Mouse (Mus musculus) CH12.LX (cell line): ENCODE results near the gene Cdc37. TPM values are rescaled to one million over a fixed set of nuclear protein-coding genes. Genes with fewer than 3 reads are reported as not detected.

Experiments
- DNase-seq: peaks from one replicate; pipeline ENCODE4 v3.0.0-alpha.2; 2013; ENCODE audit errors: extremely low read depth
- H3K27ac ChIP-seq: 2 replicates; pipeline ENCODE4 v1.5.1; 2012; ENCODE audit warnings: low read depth, mild to moderate bottlenecking, control low read depth, moderate library complexity; ENCODE audit not compliant: insufficient read depth
- H3K27me3 ChIP-seq: replicated peaks from 2 replicates; pipeline ENCODE3; 2012; ENCODE audit warnings: inconsistent platforms
- H3K36me3 ChIP-seq, 2 experiments: replicated peaks in 1 of 2; 2 replicates each; pipeline versions ENCODE3 to v1.6.1; 2012; ENCODE audit warnings: inconsistent platforms in 1 of 2, low read length in 1 of 2, mild to moderate bottlenecking in 1 of 2, mixed read lengths in 1 of 2, moderate library complexity in 1 of 2; ENCODE audit not compliant: control insufficient read depth in 1 of 2, insufficient read depth in 1 of 2
- H3K4me1 ChIP-seq, 2 experiments: 2 replicates each; pipeline ENCODE4 v1.6.1; 2012; ENCODE audit warnings: inconsistent platforms in 1 of 2, moderate library complexity in 1 of 2; ENCODE audit not compliant: insufficient read depth in 2 of 2, control insufficient read depth in 1 of 2
- H3K4me2 ChIP-seq: 2 replicates; pipeline ENCODE4 v1.6.1; 2012; ENCODE audit warnings: low read depth, mild to moderate bottlenecking, control low read depth; ENCODE audit not compliant: poor library complexity, insufficient read depth, severe bottlenecking
- H3K4me3 ChIP-seq, 3 experiments: fragments of 150-350 bp in 1 of 3; sonication (generic) in 1 of 3; replicated peaks in 1 of 3; 2 replicates each; pipeline versions ENCODE3 to v1.5.1; 2011 to 2012; ENCODE audit warnings: low read depth in 2 of 3, low read length in 2 of 3, mild to moderate bottlenecking in 2 of 3, moderate library complexity in 2 of 3, control low read depth in 1 of 3, improper control_type of control experiment in 1 of 3, inconsistent platforms in 1 of 3, mixed read lengths in 1 of 3; ENCODE audit not compliant: poor library complexity in 1 of 3
- H3K79me2 ChIP-seq: replicated peaks from 2 replicates; pipeline ENCODE4 v1.6.1; 2012; ENCODE audit warnings: mild to moderate bottlenecking, moderate library complexity; ENCODE audit not compliant: control insufficient read depth, poor library complexity, insufficient read depth, severe bottlenecking; ENCODE audit errors: extremely low read depth
- H3K9ac ChIP-seq: 2 replicates; pipeline ENCODE4 v1.6.1; 2012; ENCODE audit warnings: low read depth, mild to moderate bottlenecking, control low read depth, moderate library complexity; ENCODE audit not compliant: insufficient read depth
- H3K9me3 ChIP-seq: replicated peaks from 2 replicates; pipeline ENCODE3; 2012; ENCODE audit warnings: low read length, inconsistent platforms, mixed read lengths
- CHD1 ChIP-seq: IDR thresholded peaks from 2 replicates; pipeline ENCODE4 v1.6.1; 2012; ENCODE audit warnings: low read depth, low read length, improper control_type of control experiment, inconsistent platforms
- CHD2 ChIP-seq: IDR thresholded peaks from 2 replicates; pipeline ENCODE4 v1.6.1; 2011; ENCODE audit warnings: low read length, improper control_type of control experiment
- ELF1 ChIP-seq: IDR thresholded peaks from 2 replicates; pipeline ENCODE4 v1.6.1; 2014; ENCODE audit warnings: low read depth, mild to moderate bottlenecking, inconsistent platforms, low read length, improper control_type of control experiment
- EP300 ChIP-seq: IDR thresholded peaks from 2 replicates; pipeline ENCODE4 v1.6.1; 2011; ENCODE audit warnings: low read length, improper control_type of control experiment
- GABPA ChIP-seq: IDR thresholded peaks from 2 replicates; pipeline ENCODE4 v1.6.1; 2012; ENCODE audit warnings: low read depth, low read length, improper control_type of control experiment, inconsistent platforms; ENCODE audit not compliant: insufficient replicate concordance
- JUN ChIP-seq: IDR thresholded peaks from 2 replicates; pipeline ENCODE4 v1.6.1; 2011; ENCODE audit warnings: low read depth, mild to moderate bottlenecking, low read length, improper control_type of control experiment, moderate library complexity; ENCODE audit not compliant: insufficient read depth
- JUND ChIP-seq: conservative IDR thresholded peaks from 2 replicates; pipeline ENCODE4 v1.6.1; 2011; ENCODE audit warnings: low read depth, low read length, improper control_type of control experiment
- KAT2A ChIP-seq: IDR thresholded peaks from 2 replicates; pipeline ENCODE4 v1.6.1; 2012; ENCODE audit warnings: low read length, improper control_type of control experiment, inconsistent platforms; ENCODE audit not compliant: insufficient replicate concordance
- MAFK ChIP-seq: IDR thresholded peaks from 2 replicates; pipeline ENCODE4 v1.6.1; 2011; ENCODE audit warnings: low read length, improper control_type of control experiment; ENCODE audit not compliant: insufficient replicate concordance
- MAZ ChIP-seq: IDR thresholded peaks from 2 replicates; pipeline ENCODE4 v1.6.1; 2012; ENCODE audit warnings: low read depth, mild to moderate bottlenecking, inconsistent platforms, low read length, improper control_type of control experiment, moderate library complexity
- MXI1 ChIP-seq: IDR thresholded peaks from 2 replicates; pipeline ENCODE4 v1.6.1; 2011; ENCODE audit warnings: mild to moderate bottlenecking, low read depth, low read length, improper control_type of control experiment
- MYC ChIP-seq: IDR thresholded peaks from 2 replicates; pipeline ENCODE4 v1.6.1; 2011; ENCODE audit warnings: low read depth, mild to moderate bottlenecking, improper control_type of control experiment, low read length
- PAX5 ChIP-seq: IDR thresholded peaks from 2 replicates; pipeline ENCODE4 v1.6.1; 2012; ENCODE audit warnings: low read length, inconsistent platforms, mixed read lengths
- POLR2A ChIP-seq: IDR thresholded peaks from 2 replicates; pipeline ENCODE4 v1.6.1; 2011; ENCODE audit warnings: low read depth, mild to moderate bottlenecking, improper control_type of control experiment, low read length
- POLR2AphosphoS2 ChIP-seq: IDR thresholded peaks from 2 replicates; pipeline ENCODE4 v1.6.1; 2011; ENCODE audit warnings: low read depth, low read length, improper control_type of control experiment
- RAD21 ChIP-seq: IDR thresholded peaks from 2 replicates; pipeline ENCODE4 v1.6.1; 2011; ENCODE audit warnings: low read depth, mild to moderate bottlenecking, low read length, improper control_type of control experiment, moderate library complexity
- RCOR1 ChIP-seq: conservative IDR thresholded peaks from 2 replicates; pipeline ENCODE4 v1.6.1; 2012; ENCODE audit warnings: low read depth, mild to moderate bottlenecking, inconsistent platforms, low read length, improper control_type of control experiment
- SIN3A ChIP-seq: IDR thresholded peaks from 2 replicates; pipeline ENCODE4 v1.6.1; 2012; ENCODE audit warnings: low read length, improper control_type of control experiment, inconsistent platforms
- TBP ChIP-seq: conservative IDR thresholded peaks from 2 replicates; pipeline ENCODE4 v1.6.1; 2011; ENCODE audit warnings: low read depth, low read length, improper control_type of control experiment
- UBTF ChIP-seq: IDR thresholded peaks from 2 replicates; pipeline ENCODE4 v1.6.1; 2012; ENCODE audit warnings: low read depth, mild to moderate bottlenecking, inconsistent platforms, low read length, improper control_type of control experiment, moderate library complexity
- ZNF384 ChIP-seq: IDR thresholded peaks from 2 replicates; pipeline ENCODE4 v1.6.1; 2012; ENCODE audit warnings: low read depth, low read length, improper control_type of control experiment, inconsistent platforms
- dilution Hi-C: fragments of 300-500 bp; cut with MboI; formaldehyde crosslinking; loops from 2 replicates; pipeline ENCODE4 v1.14.3; 2020; ENCODE audit warnings: low sequenced_read_pairs; ENCODE audit not compliant: extremely low pct_unique_long_range_greater_than_20kb, extremely low pct_ligation_motif_present
- in situ Hi-C: fragments of 300-500 bp; cut with MboI; formaldehyde crosslinking; loops from 3 replicates; pipeline ENCODE4 v1.14.3; 2019; ENCODE audit warnings: low sequenced_read_pairs, low pct_ligation_motif_present, low pct_unique_long_range_greater_than_20kb, mixed read lengths
- polyA plus RNA-seq: library from polyadenylated mRNA; unstranded; fragments of >175 nt; gene quantifications from 2 replicates; pipeline ENCODE4 v1.2.1, GENCODE M21; 2012; ENCODE audit warnings: low read depth; ENCODE audit not compliant: insufficient read length
- total RNA-seq, 2 experiments: library from RNA; depleted of rRNA; stranded (reverse); fragments of 300-350 nt in 1 of 2; fragments of >200 nt in 1 of 2; gene quantifications; 2 replicates each; pipeline ENCODE4 v1.2.3; 2012 to 2014

Gene Cdc37
- total and polyA plus RNA-seq, 3 experiments = 87.2 to 447 (median 230) TPM

DNA sequence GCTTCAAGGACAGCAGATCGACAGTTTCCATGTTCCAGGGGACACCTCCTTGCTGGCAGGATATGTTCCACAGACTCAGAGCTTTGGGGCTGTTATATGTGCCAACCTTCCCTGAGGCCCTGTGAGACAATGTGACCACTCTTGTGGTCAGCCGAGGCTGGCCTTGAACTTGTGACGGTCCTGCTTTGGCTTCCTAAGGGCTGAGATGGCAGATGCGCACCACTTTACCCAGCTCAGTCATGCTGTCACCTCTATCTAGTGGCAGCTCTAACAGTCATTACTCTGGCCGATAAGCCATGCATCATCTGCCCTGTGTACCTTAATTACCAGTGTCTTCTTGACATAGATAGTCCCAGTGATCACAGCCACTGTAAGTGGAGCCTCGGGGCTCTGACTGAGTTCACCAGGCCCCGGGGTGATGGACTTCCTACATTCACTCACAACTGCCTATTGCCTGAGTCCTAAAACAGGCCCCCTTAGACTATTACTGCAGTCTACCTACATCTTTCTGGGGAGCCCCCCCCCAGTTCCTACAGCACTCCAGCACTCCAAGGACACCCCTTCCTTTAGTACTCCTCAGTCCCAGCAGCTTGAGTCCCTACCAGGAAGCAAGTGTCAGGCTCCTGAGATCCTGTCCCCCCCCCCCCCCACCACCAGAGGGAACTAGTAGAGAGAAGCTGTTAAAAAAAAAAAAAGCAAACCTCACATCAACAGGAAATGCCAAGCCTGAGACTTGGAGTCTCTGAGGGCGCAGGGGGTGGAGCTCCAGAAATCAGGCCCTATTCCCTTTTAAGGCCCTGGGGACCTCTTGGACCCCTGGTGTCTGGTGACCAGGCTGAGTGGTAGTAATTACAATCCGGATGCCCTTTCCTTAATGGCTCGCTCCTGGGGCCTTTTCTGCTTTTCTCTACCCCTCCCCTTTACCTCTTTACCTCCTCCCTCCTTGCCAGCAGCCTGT, 17.6 kb upstream of the Cdc37 start:
- Histone ChIP-seq H3K9me3 (peaks cover 12% of the 10 kb centered on the region), H3K9ac (peak overlapping the region; percentile 53; the same call in 1 of the 2 replicates), H3K4me2 (peak overlapping the region; percentile 51; the same call in 1 of the 2 replicates), H3K27me3 (no peaks in the 10 kb centered on the region), H3K79me2 (no peaks in the 10 kb centered on the region), H3K4me1 (peaks cover 19 to 38% of the 10 kb centered on the region in 2 experiments), H3K27ac (no peak overlapping the region), H3K36me3 (peaks cover 0 to 21% of the 10 kb centered on the region in 2 experiments), H3K4me3 (peak overlapping the region; percentile 9 to 58 (median 54))
- DNase-seq = peak; percentile 58
- dilution Hi-C loops = no loop called here
- TF ChIP-seq ZNF384 = peak; percentile 89
- no peak for TF ChIP-seq PAX5
- TF ChIP-seq, all 38 proteins: peak for 1
- in situ Hi-C loops = no loop called here

DNA sequence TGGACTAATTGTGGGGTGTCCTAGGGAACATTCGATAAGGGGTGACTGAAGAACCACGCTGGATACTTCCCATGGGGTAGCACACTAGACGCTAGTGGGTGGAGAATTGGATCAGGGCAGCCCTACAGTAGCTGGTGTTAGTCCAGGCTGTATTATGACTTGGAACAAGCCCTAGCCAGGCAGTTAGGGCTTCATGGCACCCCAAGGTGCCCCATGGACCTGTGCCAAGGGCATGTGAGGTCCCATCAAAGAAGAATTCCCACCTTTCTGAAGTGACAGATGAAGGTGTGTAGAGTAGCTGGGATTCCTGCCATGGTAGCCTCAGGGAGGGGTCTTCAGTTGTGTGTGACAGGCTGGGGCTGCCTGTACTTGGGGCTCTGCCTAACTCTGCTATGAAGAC, 16.7 kb upstream of the Cdc37 start:
- Histone ChIP-seq H3K4me1 (peaks cover 19 to 44% of the 10 kb centered on the region in 2 experiments), H3K9ac (no peak overlapping the region), H3K4me3 (no peak overlapping the region), H3K9me3 (peaks cover 12% of the 10 kb centered on the region), H3K27me3 (no peaks in the 10 kb centered on the region), H3K36me3 (peaks cover 0 to 21% of the 10 kb centered on the region in 2 experiments), H3K4me2 (no peak overlapping the region), H3K79me2 (no peaks in the 10 kb centered on the region), H3K27ac (no peak overlapping the region)
- dilution Hi-C loops (no loop called here), in situ Hi-C loops (no loop called here)
- no peak for TF ChIP-seq ELF1
- no peak for TF ChIP-seq KAT2A
- TF ChIP-seq UBTF = no peak
- TF ChIP-seq MYC = no peak
- no peak for TF ChIP-seq GABPA
- TF ChIP-seq MXI1 = no peak
- no peak for TF ChIP-seq TBP
- no peak for TF ChIP-seq MAFK
- no peak for TF ChIP-seq SIN3A
- TF ChIP-seq MAZ = no peak
- TF ChIP-seq POLR2A = no peak
- TF ChIP-seq RAD21 = no peak
- TF ChIP-seq CHD1 = no peak
- TF ChIP-seq CHD2 = no peak
- no peak for TF ChIP-seq JUN
- no peak for TF ChIP-seq POLR2AphosphoS2
- TF ChIP-seq PAX5 = no peak
- no peak for TF ChIP-seq JUND
- TF ChIP-seq RCOR1 = no peak
- no peak for TF ChIP-seq EP300
- no peak for DNase-seq
